Mouse (Mus musculus) c-Kit-negative CD71-positive TER-119-positive erythroid progenitor cells, embryonic 14.5 days (primary cell): ENCODE results near the gene Slc8b1.

Experiments used
- DNase-seq: peaks from one replicate; pipeline ENCODE4 v3.0.0-alpha.2; 2013; ENCODE audit warnings: low read depth, low spot score

The Slc8b1 gene

GRCm38 (mm10) chr5:120567253-120567701 lies 56.3 kb downstream of the Slc8b1 start:
- DNase-seq = no peak

DNA sequence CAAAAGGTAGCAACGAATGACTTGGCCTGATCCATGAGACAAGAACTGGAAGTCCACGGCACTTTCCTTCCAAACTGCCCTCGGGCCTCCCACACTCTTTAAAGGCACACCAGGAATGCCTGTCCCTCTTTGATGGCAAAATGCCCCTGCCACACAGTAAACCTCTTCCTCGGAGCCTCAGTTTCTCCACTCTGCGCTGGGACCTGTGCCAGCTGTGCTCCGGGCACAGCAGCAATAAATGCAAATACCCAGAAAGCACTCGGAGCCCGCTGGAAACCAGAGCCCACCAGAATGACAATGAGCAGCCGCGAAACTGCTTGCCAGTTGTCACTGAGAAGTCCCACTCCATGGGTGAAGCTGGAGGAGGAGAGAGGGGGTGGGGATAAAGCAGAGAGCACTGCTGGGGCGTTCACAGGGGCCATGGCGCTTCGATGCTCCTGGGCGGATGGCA lies 56.8 kb downstream of the Slc8b1 start:
- no peak for DNase-seq

- no peak for DNase-seq
Measured at GRCm38 (mm10) chr5:120568336-120568768, 57.4 kb downstream of the Slc8b1 start.

DNA sequence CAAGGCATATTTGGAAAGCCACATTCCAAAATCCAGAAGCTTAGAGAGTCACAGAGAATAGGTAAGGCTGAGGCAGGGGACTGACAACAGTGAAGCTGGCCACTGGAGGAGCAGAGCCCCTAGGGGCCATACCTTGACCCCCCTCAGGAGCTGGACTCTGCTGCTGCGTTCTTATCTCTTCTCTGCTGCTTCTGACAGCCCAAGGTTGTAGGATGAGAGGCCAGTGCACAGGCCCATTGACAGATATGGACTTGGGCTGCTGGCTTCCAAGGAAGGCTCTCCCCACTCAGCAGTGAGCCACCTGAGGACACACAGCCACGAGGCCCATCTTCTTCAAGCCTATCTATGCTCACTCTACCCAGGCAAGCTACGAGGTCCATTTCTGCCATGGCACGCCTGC lies 58.0 kb downstream of the Slc8b1 start:
- DNase-seq = no peak

DNA sequence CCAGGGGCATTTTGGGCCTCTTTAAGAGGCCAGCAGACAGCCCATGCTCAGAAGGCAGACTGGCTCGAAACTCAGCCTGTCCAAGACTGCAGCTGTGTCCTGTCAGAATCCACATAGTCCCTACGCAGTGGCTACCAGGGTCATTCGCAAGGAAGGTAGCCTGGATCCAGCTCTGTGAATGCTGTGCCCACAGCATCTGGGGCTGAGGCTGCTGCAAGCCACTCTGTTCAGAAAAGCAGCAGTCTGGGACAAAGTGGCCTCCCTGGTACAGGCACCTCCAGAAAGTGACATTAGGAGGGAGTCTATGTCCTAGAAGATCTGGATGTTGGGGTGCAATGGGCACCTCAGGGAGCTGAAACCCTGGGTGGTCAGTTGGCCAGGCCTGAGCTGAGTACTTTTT lies 58.8 kb downstream of the Slc8b1 start:
- no peak for DNase-seq

GRCm38 (mm10) chr5:120570289-120570897 lies 59.4 kb downstream of the Slc8b1 start:
- DNase-seq = no peak

- no peak for DNase-seq
Measured at GRCm38 (mm10) chr5:120571056-120571740, 60.2 kb downstream of the Slc8b1 start.

GRCm38 (mm10) chr5:120574469-120575063 lies 63.6 kb downstream of the Slc8b1 start:
- no peak for DNase-seq

DNA sequence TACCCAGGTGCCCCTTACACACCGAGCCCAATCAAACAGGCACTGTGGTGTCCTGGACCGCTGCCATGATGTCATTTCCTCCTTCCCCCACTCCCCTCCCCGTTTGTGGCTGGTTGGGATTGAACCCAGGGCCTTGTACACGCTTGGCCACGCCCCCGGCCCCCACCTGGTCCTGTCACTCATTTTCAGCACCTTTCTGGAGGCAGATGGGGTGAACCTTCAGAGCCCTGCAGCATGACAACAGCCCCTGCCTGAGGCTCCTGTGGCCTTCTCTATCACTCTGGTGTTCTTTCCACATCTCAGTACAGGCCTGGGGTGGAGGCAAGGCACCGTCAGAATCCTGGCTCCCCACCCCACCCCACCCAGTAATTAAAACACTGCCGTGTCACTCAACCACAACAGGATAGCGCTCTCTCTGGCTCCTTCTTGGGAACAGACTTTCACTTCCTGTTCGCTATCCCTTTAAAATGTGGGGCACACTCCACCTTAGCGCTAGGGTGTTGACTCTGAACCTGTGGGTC lies 65.9 kb downstream of the Slc8b1 start:
- DNase-seq = peak; percentile 53

- DNase-seq = peak; percentile 62
Measured at GRCm38 (mm10) chr5:120577935-120578441, 67.0 kb downstream of the Slc8b1 start.

GRCm38 (mm10) chr5:120578504-120579081 lies 67.6 kb downstream of the Slc8b1 start:
- no peak for DNase-seq

- DNase-seq = no peak
Measured at GRCm38 (mm10) chr5:120579211-120579897, 68.4 kb downstream of the Slc8b1 start.

- DNase-seq = no peak
Measured at GRCm38 (mm10) chr5:120579898-120580626, 69.1 kb downstream of the Slc8b1 start.

DNA sequence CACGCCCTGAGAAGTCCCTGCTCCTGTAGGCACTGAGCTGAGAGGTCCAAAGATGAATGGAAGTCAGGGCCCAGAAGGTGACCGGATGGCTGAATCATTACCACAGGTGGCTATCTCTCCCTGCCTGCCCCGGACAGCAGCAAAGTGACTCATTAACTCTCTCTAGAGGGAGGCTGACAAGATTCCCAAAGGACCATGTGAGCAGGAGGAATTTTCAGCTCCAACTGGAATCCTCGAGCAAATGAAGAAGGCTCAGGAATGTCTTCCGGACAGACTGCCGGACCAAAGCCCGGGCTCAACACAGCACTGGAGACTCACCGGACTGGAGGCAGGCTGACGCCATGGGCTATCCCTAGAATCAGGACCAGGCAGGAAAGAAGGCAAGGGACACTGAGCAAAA lies 71.0 kb downstream of the Slc8b1 start:
- DNase-seq = no peak

- no peak for DNase-seq
Measured at GRCm38 (mm10) chr5:120583511-120583910, 72.5 kb downstream of the Slc8b1 start.
